Mouse (Mus musculus) forebrain, embryonic 16.5 days (tissue): ENCODE data around the gene Hist1h3f. TPM values are rescaled to one million over a fixed set of nuclear protein-coding genes. Genes with fewer than 3 reads are reported as not detected.
"Not testable (repeated sequence)": the region's sequence is repeated elsewhere in the genome, so short reads cannot be mapped to it uniquely, and the experiment has no call there.

Experiments
- ATAC-seq: fragments of 200-750 bp; cut with Nextera tagmentation; 2 replicates; pipeline ENCODE4 v1.8.0; 2017; ENCODE audit warnings: mild to moderate bottlenecking, moderate library complexity
- H3K27ac ChIP-seq: fragments of 300-500 bp; sonication (generic); 2 replicates; pipeline ENCODE4 v1.5.1; 2014; ENCODE audit warnings: low read length, control low read depth
- H3K27me3 ChIP-seq: fragments of 300-500 bp; sonication (generic); replicated peaks from 2 replicates; pipeline ENCODE4 v1.6.1; 2014; ENCODE audit warnings: low read length; ENCODE audit not compliant: control insufficient read depth, insufficient read depth
- H3K36me3 ChIP-seq: fragments of 300-500 bp; sonication (generic); 2 replicates; pipeline ENCODE4 v1.6.1; 2014; ENCODE audit not compliant: control insufficient read depth, insufficient read depth
- H3K4me1 ChIP-seq: fragments of 300-500 bp; sonication (generic); replicated peaks from 2 replicates; pipeline ENCODE4 v1.6.1; 2014; ENCODE audit warnings: low read length; ENCODE audit not compliant: control insufficient read depth, insufficient read depth
- H3K4me2 ChIP-seq: fragments of 300-500 bp; sonication (generic); 2 replicates; pipeline ENCODE4 v1.6.1; 2014; ENCODE audit warnings: mild to moderate bottlenecking, low read length, control low read depth
- H3K4me3 ChIP-seq: fragments of 300-500 bp; sonication (generic); replicated peaks from 2 replicates; pipeline ENCODE4 v1.5.1; 2014; ENCODE audit warnings: mild to moderate bottlenecking, low read length, control low read depth
- H3K9ac ChIP-seq: fragments of 300-500 bp; sonication (generic); replicated peaks from 2 replicates; pipeline ENCODE4 v1.6.1; 2014; ENCODE audit warnings: low read depth, low read length, control low read depth
- H3K9me3 ChIP-seq: fragments of 300-500 bp; sonication (generic); 2 replicates; pipeline ENCODE4 v1.6.1; 2016; ENCODE audit warnings: low read length; ENCODE audit not compliant: control insufficient read depth
- WGBS: fragments of 180-500 bp; shearing (Covaris S2); extraction: QIAGEN DNeasy Blood & Tissue Kit; methylation state at CpG from one replicate; pipeline ENCODE4 v1.1.7; 2014; 5-methylcytosine and 5-hydroxymethylcytosine counted together
- polyA plus RNA-seq: library from polyadenylated mRNA; unstranded; fragments of >200 nt; fragmentation: Nextera tagmentation; extraction: Ambion mirVana; gene quantifications from 2 replicates; pipeline ENCODE4 v1.2.1, GENCODE M21; 2015

Hist1h3f gene
- polyA plus RNA-seq, 1 experiment from 2014 or later: 0.30 TPM

DNA sequence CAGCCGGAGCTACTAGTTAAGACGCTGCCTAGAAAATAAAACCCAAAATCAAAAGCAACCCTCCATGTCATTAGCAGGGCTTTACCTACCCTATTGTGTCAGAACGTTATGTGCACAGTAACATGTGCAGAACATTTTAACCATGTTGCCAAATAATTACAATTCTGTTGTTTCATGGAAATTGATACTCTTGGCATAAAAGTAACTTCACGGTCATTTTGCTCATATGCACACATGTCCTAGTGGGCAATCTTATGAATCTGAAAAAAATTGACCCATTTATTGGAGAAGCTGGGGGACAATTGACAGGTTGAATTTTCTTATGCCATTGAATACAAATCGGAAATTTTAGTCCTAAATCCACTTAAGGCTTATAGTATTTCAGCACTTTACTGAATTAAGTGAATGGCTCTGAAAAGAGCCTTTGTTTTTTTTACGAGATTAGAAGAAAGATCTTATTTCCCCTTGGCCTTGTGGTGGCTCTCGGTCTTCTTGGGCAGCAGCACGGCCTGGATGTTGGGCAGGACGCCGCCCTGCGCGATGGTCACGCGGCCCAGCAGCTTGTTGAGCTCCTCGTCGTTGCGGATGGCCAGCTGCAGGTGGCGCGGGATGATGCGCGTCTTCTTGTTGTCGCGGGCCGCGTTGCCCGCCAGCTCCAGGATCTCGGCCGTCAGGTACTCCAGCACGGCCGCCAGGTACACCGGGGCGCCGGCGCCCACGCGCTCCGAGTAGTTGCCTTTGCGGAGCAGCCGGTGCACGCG, 26.6 kb downstream of the Hist1h3f start:
- Histone ChIP-seq H3K4me1 (peaks cover 15% of the 10 kb centered on the region), H3K4me3 (peak overlapping the region; percentile 44), H3K4me2 (peak overlapping the region; percentile 53), H3K27ac (peak overlapping the region; percentile 96), H3K9ac (peak overlapping the region; percentile 57; the same call in 1 of the 2 replicates)
- not testable (repeated sequence) for H3K36me3 ChIP-seq, H3K9me3 ChIP-seq, H3K27me3 ChIP-seq, ATAC-seq
- under 1% methylated on average over 23 of the region's 41 CpGs for WGBS

DNA sequence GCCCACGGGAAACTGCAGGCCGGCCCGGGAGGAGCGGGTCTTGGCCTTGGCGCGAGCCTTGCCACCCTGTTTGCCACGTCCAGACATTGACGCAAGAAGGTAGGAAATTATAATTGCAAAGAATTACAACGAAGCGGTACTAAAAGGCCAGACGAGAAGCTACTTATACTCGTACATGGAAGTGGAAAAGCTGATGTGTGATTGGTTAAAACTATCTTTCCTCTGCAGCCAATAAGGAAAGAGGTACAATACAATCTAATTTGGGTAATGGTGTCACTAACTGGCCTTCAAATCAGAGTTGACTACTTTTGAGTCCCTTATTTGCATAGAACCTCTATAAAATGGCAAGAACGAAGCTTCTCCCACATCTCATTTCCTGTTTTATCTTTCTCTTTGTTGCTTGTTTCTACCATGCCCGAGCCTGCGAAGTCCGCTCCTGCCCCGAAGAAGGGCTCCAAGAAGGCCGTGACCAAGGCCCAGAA, 27.2 kb downstream of the Hist1h3f start, which contains the start of the genes Hist1h2ae and Hist1h2bg:
TSS of gene Hist1h2ae (minus strand) at position 199 of the 482 bp plus-strand sequence.
TSS of gene Hist1h2bg (plus strand) at position 375 of the 482 bp plus-strand sequence.
- no peaks in the 10 kb centered on the region for H3K36me3 ChIP-seq
- H3K9me3 ChIP-seq: no peaks in the 10 kb centered on the region
- peak within 1 kb of the TSS; percentile 44 for H3K4me3 ChIP-seq
- H3K4me1 ChIP-seq: peaks cover 15% of the 10 kb centered on the region
- H3K27ac ChIP-seq: peak within 1 kb of the TSS; percentile 96
- H3K27me3 ChIP-seq: no peaks in the 10 kb centered on the region
- peak within 1 kb of the TSS; percentile 68 for H3K9ac ChIP-seq
- peak within 1 kb of the TSS; percentile 53 for H3K4me2 ChIP-seq
- peak; percentile 91 for ATAC-seq
- WGBS: under 1% methylated on average over 18 of the region's 18 CpGs

DNA sequence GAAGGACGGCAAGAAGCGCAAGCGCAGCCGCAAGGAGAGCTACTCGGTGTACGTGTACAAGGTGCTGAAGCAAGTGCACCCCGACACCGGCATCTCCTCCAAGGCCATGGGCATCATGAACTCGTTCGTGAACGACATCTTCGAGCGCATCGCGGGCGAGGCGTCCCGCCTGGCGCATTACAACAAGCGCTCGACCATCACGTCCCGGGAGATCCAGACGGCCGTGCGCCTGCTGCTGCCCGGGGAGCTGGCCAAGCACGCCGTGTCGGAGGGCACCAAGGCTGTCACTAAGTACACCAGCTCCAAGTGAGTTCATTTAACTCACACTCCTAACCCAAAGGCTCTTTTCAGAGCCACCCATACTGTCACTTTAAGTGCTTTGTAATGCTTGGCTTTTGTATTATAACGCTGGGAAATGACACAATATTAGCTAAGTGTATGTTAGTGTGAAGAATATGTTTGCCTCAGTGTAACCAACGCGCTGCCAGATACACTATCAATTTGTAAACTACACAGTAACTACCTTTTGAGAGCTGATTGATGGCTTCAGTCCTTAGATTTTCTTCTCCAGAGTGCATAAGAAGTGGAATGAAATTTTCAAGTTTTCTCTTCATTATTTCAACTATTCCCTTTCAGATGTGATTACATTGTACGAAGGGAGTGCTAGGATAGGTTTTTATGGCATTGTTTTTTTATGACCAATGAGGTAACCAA, 27.8 kb downstream of the Hist1h3f start:
- Histone ChIP-seq H3K27ac (peak overlapping the region; percentile 96), H3K4me3 (peak overlapping the region; percentile 44), H3K4me1 (peaks cover 20% of the 10 kb centered on the region), H3K9ac (peak overlapping the region; percentile 68), H3K4me2 (peak overlapping the region; percentile 53)
- not testable (repeated sequence) for H3K9me3 ChIP-seq, H3K36me3 ChIP-seq, H3K27me3 ChIP-seq, ATAC-seq
- under 1% methylated on average over 10 of the region's 34 CpGs for WGBS

- H3K9me3 ChIP-seq: no peaks in the 10 kb centered on the region
- peak overlapping the region; percentile 53 for H3K4me2 ChIP-seq
- peak overlapping the region; percentile 96 for H3K27ac ChIP-seq
- ATAC-seq: no peak
- H3K9ac ChIP-seq: peak overlapping the region; percentile 68
- no peaks in the 10 kb centered on the region for H3K36me3 ChIP-seq
- H3K27me3 ChIP-seq: no peaks in the 10 kb centered on the region
- WGBS: 29% methylated on average over 2 of the region's 2 CpGs
- peaks cover 27% of the 10 kb centered on the region for H3K4me1 ChIP-seq
- peak overlapping the region; percentile 44 for H3K4me3 ChIP-seq
These were observed 28.6 kb downstream of the Hist1h3f start for GRCm38 (mm10) chr13:23572218-23573033.

GRCm38 (mm10) chr13:23573034-23573897, 29.4 kb downstream of the Hist1h3f start:
- Histone ChIP-seq H3K4me2 (peak overlapping the region; percentile 53), H3K9ac (peak overlapping the region; percentile 42), H3K4me3 (peak overlapping the region; percentile 41), H3K4me1 (peaks cover 27% of the 10 kb centered on the region), H3K27ac (peak overlapping the region; percentile 85)
- not testable (repeated sequence) for ATAC-seq, H3K9me3 ChIP-seq, H3K27me3 ChIP-seq, H3K36me3 ChIP-seq
- 5% methylated on average over 18 of the region's 20 CpGs for WGBS

GRCm38 (mm10) chr13:23573898-23574524, 30.2 kb downstream of the Hist1h3f start, which contains the start of the genes Hist1h2bf and Hist1h2ad:
Gene Hist1h2bf, minus strand, starts transcription at chr13:23574196.
Gene Hist1h2ad, plus strand, starts transcription at chr13:23574381.
- peak within 1 kb of the TSS; percentile 86 for H3K27ac ChIP-seq
- H3K36me3 ChIP-seq, H3K27me3 ChIP-seq, H3K9me3 ChIP-seq: not testable (repeated sequence)
- peak within 1 kb of the TSS; percentile 42 for H3K9ac ChIP-seq
- under 1% methylated on average over 21 of the region's 42 CpGs for WGBS
- ATAC-seq: peak; percentile 90
- peak within 1 kb of the TSS; percentile 41 for H3K4me3 ChIP-seq
- peak within 1 kb of the TSS; percentile 75 for H3K4me2 ChIP-seq
- peaks cover 27% of the 10 kb centered on the region for H3K4me1 ChIP-seq

DNA sequence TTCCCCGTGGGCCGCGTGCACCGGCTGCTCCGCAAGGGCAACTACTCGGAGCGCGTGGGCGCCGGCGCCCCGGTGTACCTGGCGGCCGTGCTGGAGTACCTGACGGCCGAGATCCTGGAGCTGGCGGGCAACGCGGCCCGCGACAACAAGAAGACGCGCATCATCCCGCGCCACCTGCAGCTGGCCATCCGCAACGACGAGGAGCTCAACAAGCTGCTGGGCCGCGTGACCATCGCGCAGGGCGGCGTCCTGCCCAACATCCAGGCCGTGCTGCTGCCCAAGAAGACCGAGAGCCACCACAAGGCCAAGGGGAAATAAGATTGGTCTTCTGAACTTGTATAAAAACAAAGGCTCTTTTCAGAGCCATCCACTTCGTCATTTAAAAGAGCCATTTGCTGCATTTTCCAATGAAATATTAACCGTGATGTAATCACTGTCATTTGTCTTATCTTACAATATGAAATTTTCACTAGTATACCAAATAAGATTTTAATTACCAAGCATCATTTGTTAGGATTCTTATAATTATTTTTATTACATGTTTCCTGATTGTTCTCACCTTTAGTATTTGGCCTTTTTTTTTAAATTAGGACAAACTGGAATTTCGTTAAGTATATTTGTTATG, 30.8 kb downstream of the Hist1h3f start:
- peak overlapping the region; percentile 86 for H3K27ac ChIP-seq
- not testable (repeated sequence) for H3K36me3 ChIP-seq, H3K9me3 ChIP-seq, H3K27me3 ChIP-seq, ATAC-seq, H3K9ac ChIP-seq
- 2% methylated on average over 6 of the region's 39 CpGs for WGBS
- H3K4me3 ChIP-seq: peak overlapping the region; percentile 41
- H3K4me2 ChIP-seq: peak overlapping the region; percentile 57
- peaks cover 27% of the 10 kb centered on the region for H3K4me1 ChIP-seq
